Mouse (Mus musculus): ENCODE measurements around the gene Eno2. TPM values are rescaled to one million over a fixed set of nuclear protein-coding genes. Genes with fewer than 3 reads are reported as not detected.
"Not testable (repeated sequence)": the region's sequence is repeated elsewhere in the genome, so short reads cannot be mapped to it uniquely, and the experiment has no call there.

Gene Eno2
- polyA plus RNA-seq, 1 experiment from 2014 or later: 4.5 TPM

- peaks cover 30% of the 10 kb centered on the region for H3K4me1 ChIP-seq (ENCODE audit: control insufficient read depth, insufficient read depth, low read length)
- H3K27me3 ChIP-seq (ENCODE audit: control insufficient read depth, insufficient read depth, low read length): no peaks in the 10 kb centered on the region
- H3K4me2 ChIP-seq: peak overlapping the region; percentile 84
- peak; percentile 86 for DNase-seq (ENCODE audit: low spot score, missing footprints)
- peaks cover 23% of the 10 kb centered on the region for H3K36me3 ChIP-seq (ENCODE audit: control insufficient read depth, insufficient read depth, low read length)
- no peaks in the 10 kb centered on the region for H3K9me3 ChIP-seq (ENCODE audit: control insufficient read depth, low read length)
- peak overlapping the region; percentile 1 for H3K27ac ChIP-seq (ENCODE audit: low read depth, low read length)
- H3K9ac ChIP-seq (ENCODE audit: low read length): peak overlapping the region; percentile 84
- WGBS: 22% methylated on average over 9 of the region's 9 CpGs
- peak overlapping the region; percentile 76 for H3K4me3 ChIP-seq (ENCODE audit: low read depth, low read length)
- no peak for ATAC-seq (ENCODE audit: low FRiP score)
These were observed 43.4 kb upstream of the Eno2 start for GRCm38 (mm10) chr6:124812848-124813247.

GRCm38 (mm10) chr6:124811701-124812560 lies 42.5 kb upstream of the Eno2 start:
- H3K27ac ChIP-seq (ENCODE audit: low read depth, low read length): no peak overlapping the region
- no peaks in the 10 kb centered on the region for H3K9me3 ChIP-seq (ENCODE audit: control insufficient read depth, low read length)
- peaks cover 30% of the 10 kb centered on the region for H3K4me1 ChIP-seq (ENCODE audit: control insufficient read depth, insufficient read depth, low read length)
- WGBS: 85% methylated on average over 24 of the region's 24 CpGs
- H3K9ac ChIP-seq (ENCODE audit: low read length): peak overlapping the region; percentile 84
- DNase-seq (ENCODE audit: low spot score, missing footprints) (peak; percentile 75), ATAC-seq (ENCODE audit: low FRiP score) (no peak)
- H3K27me3 ChIP-seq (ENCODE audit: control insufficient read depth, insufficient read depth, low read length): no peaks in the 10 kb centered on the region
- H3K4me3 ChIP-seq (ENCODE audit: low read depth, low read length): peak overlapping the region; percentile 76
- peaks cover 16% of the 10 kb centered on the region for H3K36me3 ChIP-seq (ENCODE audit: control insufficient read depth, insufficient read depth, low read length)
- H3K4me2 ChIP-seq: peak overlapping the region; percentile 84

GRCm38 (mm10) chr6:124811403-124811665 lies 41.9 kb upstream of the Eno2 start:
- H3K4me1 ChIP-seq (ENCODE audit: control insufficient read depth, insufficient read depth, low read length): peaks cover 30% of the 10 kb centered on the region
- DNase-seq (ENCODE audit: low spot score, missing footprints): peak; percentile 80
- H3K9me3 ChIP-seq (ENCODE audit: control insufficient read depth, low read length): no peaks in the 10 kb centered on the region
- H3K9ac ChIP-seq (ENCODE audit: low read length): no peak overlapping the region
- no peak overlapping the region for H3K4me3 ChIP-seq (ENCODE audit: low read depth, low read length)
- peaks cover 11% of the 10 kb centered on the region for H3K36me3 ChIP-seq (ENCODE audit: control insufficient read depth, insufficient read depth, low read length)
- WGBS: 87% methylated on average over 4 of the region's 4 CpGs
- H3K4me2 ChIP-seq: no peak overlapping the region
- H3K27ac ChIP-seq (ENCODE audit: low read depth, low read length): no peak overlapping the region
- ATAC-seq (ENCODE audit: low FRiP score): no peak
- H3K27me3 ChIP-seq (ENCODE audit: control insufficient read depth, insufficient read depth, low read length): no peaks in the 10 kb centered on the region

GRCm38 (mm10) chr6:124810566-124811402 lies 41.3 kb upstream of the Eno2 start:
- Histone ChIP-seq H3K36me3 (ENCODE audit: control insufficient read depth, insufficient read depth, low read length) (peaks cover 11% of the 10 kb centered on the region), H3K4me1 (ENCODE audit: control insufficient read depth, insufficient read depth, low read length) (peaks cover 30% of the 10 kb centered on the region)
- WGBS: 83% methylated on average over 9 of the region's 11 CpGs
- H3K4me3 ChIP-seq (ENCODE audit: low read depth, low read length); H3K9ac ChIP-seq (ENCODE audit: low read length); H3K9me3 ChIP-seq (ENCODE audit: control insufficient read depth, low read length); H3K4me2 ChIP-seq; ATAC-seq (ENCODE audit: low FRiP score); H3K27ac ChIP-seq (ENCODE audit: low read depth, low read length); H3K27me3 ChIP-seq (ENCODE audit: control insufficient read depth, insufficient read depth, low read length): not testable (repeated sequence)
- DNase-seq (ENCODE audit: low spot score, missing footprints): peak; percentile 81

- DNase-seq (ENCODE audit: low spot score, missing footprints) (no peak), ATAC-seq (ENCODE audit: low FRiP score) (no peak; the same call in 1 of the 2 replicates)
- no peaks in the 10 kb centered on the region for H3K9me3 ChIP-seq (ENCODE audit: control insufficient read depth, low read length)
- 51% methylated on average over 14 of the region's 14 CpGs for WGBS
- peak overlapping the region; percentile 95 for H3K4me2 ChIP-seq
- H3K27ac ChIP-seq (ENCODE audit: low read depth, low read length): no peak overlapping the region
- peaks cover 33% of the 10 kb centered on the region for H3K4me1 ChIP-seq (ENCODE audit: control insufficient read depth, insufficient read depth, low read length)
- peaks cover 9% of the 10 kb centered on the region for H3K36me3 ChIP-seq (ENCODE audit: control insufficient read depth, insufficient read depth, low read length)
- peak overlapping the region; percentile 54 for H3K4me3 ChIP-seq (ENCODE audit: low read depth, low read length)
- peak overlapping the region; percentile 69 for H3K9ac ChIP-seq (ENCODE audit: low read length)
- H3K27me3 ChIP-seq (ENCODE audit: control insufficient read depth, insufficient read depth, low read length): no peaks in the 10 kb centered on the region
These were observed 40.5 kb upstream of the Eno2 start for GRCm38 (mm10) chr6:124809775-124810538.

GRCm38 (mm10) chr6:124809052-124809774 lies 39.7 kb upstream of the Eno2 start:
- 0% methylated on average over 35 of the region's 35 CpGs for WGBS
- Histone ChIP-seq H3K27ac (ENCODE audit: low read depth, low read length) (peak overlapping the region; percentile 73), H3K27me3 (ENCODE audit: control insufficient read depth, insufficient read depth, low read length) (no peaks in the 10 kb centered on the region), H3K9ac (ENCODE audit: low read length) (peak overlapping the region; percentile 69), H3K4me3 (ENCODE audit: low read depth, low read length) (peak overlapping the region; percentile 54), H3K4me1 (ENCODE audit: control insufficient read depth, insufficient read depth, low read length) (peaks cover 30% of the 10 kb centered on the region), H3K4me2 (peak overlapping the region; percentile 95), H3K36me3 (ENCODE audit: control insufficient read depth, insufficient read depth, low read length) (peaks cover 9% of the 10 kb centered on the region), H3K9me3 (ENCODE audit: control insufficient read depth, low read length) (no peaks in the 10 kb centered on the region)
- peak; percentile 99 for DNase-seq (ENCODE audit: low spot score, missing footprints)
- ATAC-seq (ENCODE audit: low FRiP score): peak; percentile 33

GRCm38 (mm10) chr6:124808358-124809012 lies 39.0 kb upstream of the Eno2 start, which contains the start of gene Spsb2:
TSS of gene Spsb2 (plus strand) at chr6:124808661.
- Histone ChIP-seq H3K27ac (ENCODE audit: low read depth, low read length) (peak within 1 kb of the TSS; percentile 73), H3K4me1 (ENCODE audit: control insufficient read depth, insufficient read depth, low read length) (peaks cover 30% of the 10 kb centered on the region), H3K4me2 (peak within 1 kb of the TSS; percentile 95), H3K27me3 (ENCODE audit: control insufficient read depth, insufficient read depth, low read length) (no peaks in the 10 kb centered on the region), H3K4me3 (ENCODE audit: low read depth, low read length) (peak within 1 kb of the TSS; percentile 54), H3K9me3 (ENCODE audit: control insufficient read depth, low read length) (no peaks in the 10 kb centered on the region), H3K36me3 (ENCODE audit: control insufficient read depth, insufficient read depth, low read length) (peaks cover 9% of the 10 kb centered on the region), H3K9ac (ENCODE audit: low read length) (peak within 1 kb of the TSS; percentile 69)
- 3% methylated on average over 29 of the region's 29 CpGs for WGBS
- ATAC-seq (ENCODE audit: low FRiP score) (peak; percentile 61), DNase-seq (ENCODE audit: low spot score, missing footprints) (peak; percentile 96)

- peak overlapping the region; percentile 54; the same call in 1 of the 2 replicates for H3K4me3 ChIP-seq (ENCODE audit: low read depth, low read length)
- H3K4me2 ChIP-seq: peak overlapping the region; percentile 95
- H3K27me3 ChIP-seq (ENCODE audit: control insufficient read depth, insufficient read depth, low read length): no peaks in the 10 kb centered on the region
- peaks cover 29% of the 10 kb centered on the region for H3K4me1 ChIP-seq (ENCODE audit: control insufficient read depth, insufficient read depth, low read length)
- no peak overlapping the region for H3K9ac ChIP-seq (ENCODE audit: low read length)
- no peak overlapping the region for H3K27ac ChIP-seq (ENCODE audit: low read depth, low read length)
- DNase-seq (ENCODE audit: low spot score, missing footprints): no peak
- no peak for ATAC-seq (ENCODE audit: low FRiP score)
- no peaks in the 10 kb centered on the region for H3K9me3 ChIP-seq (ENCODE audit: control insufficient read depth, low read length)
- peaks cover 9% of the 10 kb centered on the region for H3K36me3 ChIP-seq (ENCODE audit: control insufficient read depth, insufficient read depth, low read length)
- WGBS: 90% methylated on average over 6 of the region's 6 CpGs
These were observed 38.5 kb upstream of the Eno2 start for GRCm38 (mm10) chr6:124807986-124808357.
